Mouse (Mus musculus) limb, embryonic 14.5 days (tissue): ENCODE results near the gene Cbarp. TPM values are rescaled to one million over a fixed set of nuclear protein-coding genes. Genes with fewer than 3 reads are reported as not detected.

Experiments used
- ATAC-seq: fragments of 200-750 bp; cut with Nextera tagmentation; 2 replicates; pipeline ENCODE4 v1.8.0; 2017; ENCODE audit warnings: low read depth, moderate number of reproducible peaks, moderate TSS enrichment; ENCODE audit not compliant: low FRiP score
- DNase-seq: peaks from one replicate; pipeline ENCODE4 v3.0.0-alpha.2; 2015; ENCODE audit warnings: low spot score
- H3K27ac ChIP-seq: fragments of 300-500 bp; sonication (generic); replicated peaks from 2 replicates; pipeline ENCODE4 v1.5.1; 2014; ENCODE audit warnings: low read depth, mild to moderate bottlenecking, low read length, moderate library complexity, mixed read lengths
- H3K27me3 ChIP-seq: fragments of 300-500 bp; sonication (generic); 2 replicates; pipeline ENCODE4 v1.6.1; 2014; ENCODE audit warnings: low read length, mixed read lengths; ENCODE audit not compliant: control insufficient read depth, insufficient read depth
- H3K36me3 ChIP-seq: fragments of 300-500 bp; sonication (generic); 2 replicates; pipeline ENCODE4 v1.6.1; 2014; ENCODE audit warnings: mild to moderate bottlenecking, low read length, moderate library complexity, mixed read lengths; ENCODE audit not compliant: control insufficient read depth, insufficient read depth
- H3K4me1 ChIP-seq: fragments of 300-500 bp; sonication (generic); 2 replicates; pipeline ENCODE4 v1.6.1; 2014; ENCODE audit warnings: antibody characterized with exemption, low read length, mixed read lengths; ENCODE audit not compliant: control insufficient read depth, insufficient read depth
- H3K4me2 ChIP-seq: fragments of 300-500 bp; sonication (generic); replicated peaks from 2 replicates; pipeline ENCODE4 v1.6.1; 2014; ENCODE audit warnings: low read depth, mild to moderate bottlenecking, low read length, moderate library complexity; ENCODE audit not compliant: severe bottlenecking
- H3K4me3 ChIP-seq: fragments of 300-500 bp; sonication (generic); replicated peaks from 2 replicates; pipeline ENCODE4 v1.5.1; 2014; ENCODE audit warnings: low read length
- H3K9ac ChIP-seq: fragments of 300-500 bp; sonication (generic); 2 replicates; pipeline ENCODE4 v1.6.1; 2014; ENCODE audit warnings: mild to moderate bottlenecking, low read depth, low read length, moderate library complexity; ENCODE audit not compliant: severe bottlenecking
- H3K9me3 ChIP-seq: fragments of 300-500 bp; sonication (generic); 2 replicates; pipeline ENCODE4 v1.6.1; 2016; ENCODE audit warnings: low read length; ENCODE audit not compliant: control insufficient read depth
- POLR2A ChIP-seq: fragments of 200-500 bp; IDR thresholded peaks from 2 replicates; pipeline ENCODE4 v1.8.0; 2012; ENCODE audit warnings: inconsistent platforms, mild to moderate bottlenecking, moderate library complexity, borderline replicate concordance; ENCODE audit not compliant: insufficient read depth, insufficient read length; ENCODE audit errors: extremely low read depth
- WGBS: fragments of 180-500 bp; shearing (Covaris S2); extraction: QIAGEN DNeasy Blood & Tissue Kit; methylation state at CpG from one replicate; pipeline ENCODE4 v1.1.7; 2014; 5-methylcytosine and 5-hydroxymethylcytosine counted together
- polyA plus RNA-seq, 2 experiments: library from polyadenylated mRNA; depleted of rRNA in 1 of 2; stranded (reverse) in 1 of 2; unstranded in 1 of 2; fragments of >200 nt; fragmentation: Nextera tagmentation in 1 of 2; extraction: Ambion mirVana in 1 of 2; gene quantifications; 2 replicates each; pipeline versions ENCODE4 v1.2.1 to v1.2.3; 2012 to 2014

The Cbarp gene
- polyA plus RNA-seq, 2 experiments, result 9.3 to 28.9 TPM

DNA sequence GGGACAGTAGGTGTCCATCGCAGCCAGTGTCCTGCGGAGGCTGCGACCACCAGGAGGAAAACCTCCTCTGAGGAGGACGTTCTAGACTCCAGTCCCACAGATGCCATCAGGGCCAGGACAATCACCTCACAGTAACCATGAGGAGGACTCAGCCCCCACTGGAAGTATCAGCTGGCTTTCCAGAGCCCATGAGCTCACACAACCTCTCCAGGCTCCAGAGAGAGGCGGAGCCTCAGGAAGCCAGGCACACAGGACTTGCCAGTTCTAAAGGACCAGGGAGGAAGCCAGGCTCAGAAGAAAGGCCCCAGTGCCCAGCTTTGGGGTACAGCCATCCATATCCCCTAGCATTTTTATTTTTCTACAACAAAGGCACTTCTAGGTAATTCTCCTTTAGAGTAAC is 45.1 kb downstream of the Cbarp start:
- Histone ChIP-seq H3K9me3 (no peaks in the 10 kb centered on the region), H3K9ac (no peak overlapping the region), H3K4me1 (peaks cover 9% of the 10 kb centered on the region), H3K4me3 (no peak overlapping the region), H3K36me3 (peaks cover 3% of the 10 kb centered on the region), H3K27ac (no peak overlapping the region), H3K27me3 (no peaks in the 10 kb centered on the region), H3K4me2 (no peak overlapping the region)
- no peak for TF ChIP-seq POLR2A
- WGBS, result 82% methylated on average over 5 of the region's 5 CpGs
- ATAC-seq (no peak), DNase-seq (no peak)

- H3K27me3 ChIP-seq, result no peaks in the 10 kb centered on the region
- H3K4me2 ChIP-seq, result no peak overlapping the region
- no peaks in the 10 kb centered on the region for H3K9me3 ChIP-seq
- H3K4me3 ChIP-seq, result no peak overlapping the region
- ATAC-seq (no peak), DNase-seq (no peak)
- no peak overlapping the region for H3K9ac ChIP-seq
- peaks cover 9% of the 10 kb centered on the region for H3K4me1 ChIP-seq
- H3K27ac ChIP-seq, result no peak overlapping the region
- H3K36me3 ChIP-seq, result no peaks in the 10 kb centered on the region; the same call in 1 of the 2 replicates
- TF ChIP-seq POLR2A, result no peak
- WGBS, result 70% methylated on average over 3 of the region's 3 CpGs
Observed at GRCm38 (mm10) chr10:80094684-80095083, 46.0 kb downstream of the Cbarp start.

DNA sequence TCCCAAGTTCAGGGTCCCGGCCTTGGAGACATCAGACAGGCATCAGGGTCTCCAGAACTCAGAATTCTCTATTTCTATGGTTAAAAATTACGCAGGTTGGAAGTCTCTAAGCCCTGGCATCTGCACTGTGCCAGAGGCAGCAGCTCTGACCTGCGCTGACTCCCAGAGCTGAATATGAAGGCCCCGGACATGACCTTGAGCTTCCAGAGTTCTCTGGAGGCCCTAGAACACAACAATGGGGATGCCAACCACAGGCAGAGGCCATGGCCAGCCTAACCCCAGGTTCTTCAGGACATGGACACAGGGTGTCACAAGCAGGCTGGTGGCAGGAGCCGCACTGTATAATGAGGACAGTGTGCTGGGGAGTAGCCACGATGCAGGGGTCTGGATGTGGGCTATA is 46.5 kb downstream of the Cbarp start:
- no peaks in the 10 kb centered on the region for H3K9me3 ChIP-seq
- peaks cover 9% of the 10 kb centered on the region for H3K4me1 ChIP-seq
- no peaks in the 10 kb centered on the region for H3K27me3 ChIP-seq
- WGBS, result 90% methylated on average over 6 of the region's 6 CpGs
- no peak for TF ChIP-seq POLR2A
- DNase-seq (no peak), ATAC-seq (no peak)
- no peak overlapping the region for H3K27ac ChIP-seq
- no peak overlapping the region for H3K4me3 ChIP-seq
- H3K9ac ChIP-seq, result no peak overlapping the region
- no peak overlapping the region for H3K4me2 ChIP-seq
- no peaks in the 10 kb centered on the region; the same call in 1 of the 2 replicates for H3K36me3 ChIP-seq

DNA sequence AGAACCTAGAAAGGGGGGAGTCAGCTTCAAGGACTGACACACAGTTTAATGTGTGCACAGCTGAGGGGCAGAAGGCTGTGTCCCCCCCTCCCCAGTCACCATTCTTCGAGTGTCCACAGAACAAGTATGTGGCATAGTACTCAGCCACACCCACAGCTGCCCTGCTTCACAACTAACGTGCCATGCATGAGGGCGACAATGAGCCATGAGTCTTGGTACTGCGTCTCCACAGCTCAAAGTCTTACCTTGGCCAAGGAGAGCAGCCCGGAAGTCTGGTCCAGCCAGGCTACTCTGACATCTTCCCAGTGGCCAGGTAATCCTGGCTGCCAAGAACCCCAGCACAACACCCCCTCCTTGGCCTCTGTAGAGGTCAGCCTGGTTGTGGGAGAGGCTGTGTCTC is 47.9 kb downstream of the Cbarp start:
- no peak for DNase-seq
- H3K27ac ChIP-seq, result no peak overlapping the region
- no peaks in the 10 kb centered on the region for H3K27me3 ChIP-seq
- no peak overlapping the region for H3K4me2 ChIP-seq
- no peak for ATAC-seq
- no peaks in the 10 kb centered on the region for H3K9me3 ChIP-seq
- no peak overlapping the region for H3K9ac ChIP-seq
- no peak for TF ChIP-seq POLR2A
- peaks cover 6% of the 10 kb centered on the region for H3K4me1 ChIP-seq
- WGBS, result 83% methylated on average over 5 of the region's 5 CpGs
- no peak overlapping the region for H3K4me3 ChIP-seq
- H3K36me3 ChIP-seq, result no peaks in the 10 kb centered on the region; the same call in 1 of the 2 replicates

- no peak for ATAC-seq
- no peaks in the 10 kb centered on the region; the same call in 1 of the 2 replicates for H3K36me3 ChIP-seq
- WGBS, result 95% methylated on average over 6 of the region's 6 CpGs
Observed at GRCm38 (mm10) chr10:80091527-80091926, 49.1 kb downstream of the Cbarp start.

GRCm38 (mm10) chr10:80089146-80089545 is 51.5 kb downstream of the Cbarp start:
- no peak for ATAC-seq
- 46% methylated on average over 4 of the region's 4 CpGs for whole genome bisulfite sequencing
- no peaks in the 10 kb centered on the region for H3K9me3 ChIP-seq

More at GRCm38 (mm10) chr10:80091527-80091926, 49.1 kb downstream of the Cbarp start:
- Histone ChIP-seq H3K4me1 (no peaks in the 10 kb centered on the region), H3K27ac (no peak overlapping the region), H3K27me3 (no peaks in the 10 kb centered on the region), H3K9ac (no peak overlapping the region), H3K4me2 (no peak overlapping the region), H3K9me3 (no peaks in the 10 kb centered on the region), H3K4me3 (no peak overlapping the region)
- no peak for DNase-seq
- no peak for TF ChIP-seq POLR2A

More at GRCm38 (mm10) chr10:80089146-80089545, 51.5 kb downstream of the Cbarp start:
- Histone ChIP-seq H3K9ac (no peak overlapping the region), H3K4me3 (no peak overlapping the region), H3K27me3 (no peaks in the 10 kb centered on the region), H3K27ac (no peak overlapping the region), H3K4me1 (no peaks in the 10 kb centered on the region), H3K36me3 (peaks cover 10% of the 10 kb centered on the region), H3K4me2 (no peak overlapping the region)
- DNase-seq, result no peak
- TF ChIP-seq POLR2A, result no peak
